Mouse (Mus musculus): Measurements from ENCODE around the gene Apbb2. TPM values are rescaled to one million over a fixed set of nuclear protein-coding genes. Genes with fewer than 3 reads are reported as not detected.

Apbb2 gene
- total and polyA plus RNA-seq, 3 experiments: 0.34 to 0.40 (median 0.34) TPM

DNA sequence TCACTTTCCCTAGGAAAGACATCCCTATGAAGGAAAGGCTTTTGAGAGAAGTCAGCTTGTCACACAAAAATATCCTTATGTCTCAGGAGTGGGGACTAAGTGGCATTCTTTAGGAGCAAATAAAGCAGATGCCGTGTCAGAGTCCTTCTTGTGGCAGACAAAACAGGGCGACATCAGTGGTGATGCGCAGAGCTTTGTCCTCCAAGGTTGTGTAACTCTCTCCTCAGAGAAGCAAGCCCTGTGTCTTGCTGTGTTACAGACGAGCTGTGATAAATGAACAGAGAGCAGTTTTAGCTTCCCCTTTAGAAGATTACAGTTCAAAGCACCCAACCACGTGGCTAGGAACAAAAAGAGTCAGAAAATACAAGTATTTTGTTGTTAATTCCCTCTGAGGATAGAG, 205.2 kb downstream of the Apbb2 start:
- no peak overlapping the region for H3K4me2 ChIP-seq (ENCODE audit: insufficient read depth, low read depth, poor library complexity, severe bottlenecking)
- no peaks in the 10 kb centered on the region for H3K79me2 ChIP-seq (replicated peaks; ENCODE audit: control insufficient read depth, extremely low read depth, insufficient read depth, poor library complexity, severe bottlenecking)
- no peak overlapping the region for H3K9ac ChIP-seq (ENCODE audit: insufficient read depth, low read depth)
- no peak for DNase-seq (ENCODE audit: extremely low read depth)
- H3K27ac ChIP-seq (ENCODE audit: insufficient read depth, low read depth): no peak overlapping the region
- peaks cover 6 to 12% of the 10 kb centered on the region in 2 experiments; a peak in 3 of 4 replicates for H3K4me1 ChIP-seq (ENCODE audit: control insufficient read depth in 1 of 2, insufficient read depth in 2 of 2)
- TF ChIP-seq MXI1 (IDR thresholded peaks at IDR 0.05; ENCODE audit: low read depth, low read length): no peak
- no peak for TF ChIP-seq SMC3 (IDR thresholded peaks at IDR 0.05; ENCODE audit: low read depth, low read length)
- TF ChIP-seq MAFK (IDR thresholded peaks at IDR 0.05; ENCODE audit: insufficient replicate concordance, low read length): no peak
- TF ChIP-seq MYC (IDR thresholded peaks at IDR 0.05; ENCODE audit: low read depth, low read length): no peak
- TF ChIP-seq CHD2 (IDR thresholded peaks at IDR 0.05; ENCODE audit: low read length): no peak
- no peak for TF ChIP-seq ELF1 (IDR thresholded peaks at IDR 0.05; ENCODE audit: low read depth, low read length)
- TF ChIP-seq PAX5 (IDR thresholded peaks at IDR 0.05; ENCODE audit: low read length): no peak
- no peak for TF ChIP-seq POLR2A (IDR thresholded peaks at IDR 0.05; ENCODE audit: low read depth, low read length)
- no peak for TF ChIP-seq HCFC1 (IDR thresholded peaks at IDR 0.05; ENCODE audit: low read depth, low read length)
- TF ChIP-seq KAT2A (IDR thresholded peaks at IDR 0.05; ENCODE audit: insufficient replicate concordance, low read length): no peak
- TF ChIP-seq NRF1 (IDR thresholded peaks at IDR 0.05; ENCODE audit: low read depth, low read length): no peak
- TF ChIP-seq ETS1 (conservative IDR thresholded peaks at IDR 0.05; ENCODE audit: low read depth, low read length): no peak
- TF ChIP-seq USF1 (IDR thresholded peaks at IDR 0.05; ENCODE audit: low read depth, low read length): no peak
- no peak for TF ChIP-seq NELFE (IDR thresholded peaks at IDR 0.05; ENCODE audit: low read depth, low read length)
- no peak for TF ChIP-seq ZKSCAN1 (IDR thresholded peaks at IDR 0.05; ENCODE audit: borderline replicate concordance, low read depth, low read length)
- TF ChIP-seq USF2 (conservative IDR thresholded peaks at IDR 0.05; ENCODE audit: low read depth, low read length): no peak
- no peaks in the 10 kb centered on the region for H3K36me3 ChIP-seq (replicated peaks in 1 of 2; ENCODE audit: control insufficient read depth in 1 of 2, insufficient read depth in 1 of 2, low read length in 1 of 2)
- no peaks in the 10 kb centered on the region for H3K27me3 ChIP-seq (replicated peaks)
- no peak overlapping the region for H3K4me3 ChIP-seq (replicated peaks in 1 of 3; ENCODE audit: low read depth in 2 of 3, low read length in 2 of 3, poor library complexity in 1 of 3)
- in situ Hi-C loops (cut with MboI; ENCODE audit: low pct_ligation_motif_present, low pct_unique_long_range_greater_than_20kb, low sequenced_read_pairs) (loop anchor here (25.0 kb wide), 1 partner anchor 249 kb away; no protein-coding TSS in a partner anchor), dilution Hi-C loops (cut with MboI; ENCODE audit: extremely low pct_ligation_motif_present, extremely low pct_unique_long_range_greater_than_20kb, low sequenced_read_pairs) (no loop called here)
- H3K9me3 ChIP-seq (replicated peaks; ENCODE audit: low read length): peaks cover 4% of the 10 kb centered on the region

DNA sequence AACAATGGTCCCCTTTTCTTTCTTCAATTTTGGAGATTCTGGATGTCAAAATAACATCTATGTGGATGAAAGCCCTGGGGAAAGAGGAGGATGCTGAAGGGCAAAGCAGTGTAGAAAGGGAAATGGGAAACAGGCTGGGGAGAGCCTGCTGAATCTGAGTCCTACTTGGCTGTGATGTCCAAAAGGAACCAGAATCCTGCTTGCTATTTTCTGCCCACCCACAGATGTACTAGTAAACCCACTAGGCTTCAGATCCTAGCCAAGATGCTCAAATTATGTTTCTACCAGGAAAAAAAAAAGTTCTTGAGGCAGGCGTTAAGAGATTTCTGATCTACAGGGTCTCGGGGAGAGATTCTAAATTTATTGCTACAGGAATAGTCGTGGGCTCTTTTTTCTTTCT, 205.8 kb downstream of the Apbb2 start:
- in situ Hi-C loops (cut with MboI; ENCODE audit: low pct_ligation_motif_present, low pct_unique_long_range_greater_than_20kb, low sequenced_read_pairs) (loop anchor here (25.0 kb wide), 1 partner anchor 249 kb away; no protein-coding TSS in a partner anchor), dilution Hi-C loops (cut with MboI; ENCODE audit: extremely low pct_ligation_motif_present, extremely low pct_unique_long_range_greater_than_20kb, low sequenced_read_pairs) (no loop called here)
- Histone ChIP-seq H3K27ac (ENCODE audit: insufficient read depth, low read depth) (no peak overlapping the region), H3K9me3 (replicated peaks; ENCODE audit: low read length) (peaks cover 4% of the 10 kb centered on the region), H3K27me3 (replicated peaks) (no peaks in the 10 kb centered on the region), H3K36me3 (replicated peaks in 1 of 2; ENCODE audit: control insufficient read depth in 1 of 2, insufficient read depth in 1 of 2, low read length in 1 of 2) (no peaks in the 10 kb centered on the region), H3K4me2 (ENCODE audit: insufficient read depth, low read depth, poor library complexity, severe bottlenecking) (no peak overlapping the region), H3K4me3 (replicated peaks in 1 of 3; ENCODE audit: low read depth in 2 of 3, low read length in 2 of 3, poor library complexity in 1 of 3) (no peak overlapping the region), H3K9ac (ENCODE audit: insufficient read depth, low read depth) (no peak overlapping the region), H3K79me2 (replicated peaks; ENCODE audit: control insufficient read depth, extremely low read depth, insufficient read depth, poor library complexity, severe bottlenecking) (no peaks in the 10 kb centered on the region), H3K4me1 (ENCODE audit: control insufficient read depth in 1 of 2, insufficient read depth in 2 of 2) (peaks cover 6 to 8% of the 10 kb centered on the region in 2 experiments; a peak in 3 of 4 replicates)
- TF ChIP-seq IRF4 (IDR thresholded peaks at IDR 0.05; ENCODE audit: low read depth, low read length): no peak
- no peak for TF ChIP-seq USF2 (conservative IDR thresholded peaks at IDR 0.05; ENCODE audit: low read depth, low read length)
- TF ChIP-seq TBP (conservative IDR thresholded peaks at IDR 0.05; ENCODE audit: low read depth, low read length): no peak
- no peak for TF ChIP-seq ELF1 (IDR thresholded peaks at IDR 0.05; ENCODE audit: low read depth, low read length)
- no peak for TF ChIP-seq BHLHE40 (IDR thresholded peaks at IDR 0.05; ENCODE audit: low read depth, low read length)
- no peak for TF ChIP-seq MEF2A (IDR thresholded peaks at IDR 0.05; ENCODE audit: borderline replicate concordance, low read depth, low read length)
- TF ChIP-seq JUND (conservative IDR thresholded peaks at IDR 0.05; ENCODE audit: low read depth, low read length): no peak
- DNase-seq (ENCODE audit: extremely low read depth): no peak

Data from CH12.LX (cell line).